Mouse (Mus musculus): ENCODE results near the gene Mtmr2.
A peak's percentile ranks its signal among the peaks of the same experiment; 100 is the strongest.

Gene Mtmr2

GRCm38 (mm10) chr9:13806854-13807253 is 58.6 kb downstream of the Mtmr2 start:
- no peak for DNase-seq (ENCODE audit: low read depth, low spot score)

GRCm38 (mm10) chr9:13807657-13808056 is 59.4 kb downstream of the Mtmr2 start:
- DNase-seq (ENCODE audit: low read depth, low spot score): no peak

GRCm38 (mm10) chr9:13809937-13810336 is 61.7 kb downstream of the Mtmr2 start:
- DNase-seq (ENCODE audit: low read depth, low spot score): no peak

- no peak for DNase-seq (ENCODE audit: low read depth, low spot score)
These were observed 70.2 kb downstream of the Mtmr2 start for GRCm38 (mm10) chr9:13818369-13818768.

- DNase-seq (ENCODE audit: low read depth, low spot score): no peak
These were observed 72.6 kb downstream of the Mtmr2 start for GRCm38 (mm10) chr9:13820774-13821173.

GRCm38 (mm10) chr9:13825896-13826295 is 77.7 kb downstream of the Mtmr2 start:
- DNase-seq (ENCODE audit: low read depth, low spot score): no peak

- peak; percentile 33 for DNase-seq (ENCODE audit: low read depth, low spot score)
These were observed 78.2 kb downstream of the Mtmr2 start for GRCm38 (mm10) chr9:13826391-13826805.

GRCm38 (mm10) chr9:13826832-13827405 is 78.7 kb downstream of the Mtmr2 start, which contains the start of gene Cep57:
TSS of gene Cep57 (minus strand) at chr9:13827107.
- peak; percentile 97 for DNase-seq (ENCODE audit: low read depth, low spot score)

- DNase-seq (ENCODE audit: low read depth, low spot score): peak; percentile 100
These were observed 79.3 kb downstream of the Mtmr2 start, which contains the start of gene Fam76b for GRCm38 (mm10) chr9:13827406-13828086. TSS of gene Fam76b (plus strand) at chr9:13827716.

GRCm38 (mm10) chr9:13828087-13828441 is 79.9 kb downstream of the Mtmr2 start:
- DNase-seq (ENCODE audit: low read depth, low spot score): peak; percentile 32

GRCm38 (mm10) chr9:13835256-13835655 is 87.0 kb downstream of the Mtmr2 start:
- no peak for DNase-seq (ENCODE audit: low read depth, low spot score)

- DNase-seq (ENCODE audit: low read depth, low spot score): no peak
These were observed 88.5 kb downstream of the Mtmr2 start for GRCm38 (mm10) chr9:13836726-13837125.

- no peak for DNase-seq (ENCODE audit: low read depth, low spot score)
These were observed 99.4 kb downstream of the Mtmr2 start for GRCm38 (mm10) chr9:13847591-13847990.

GRCm38 (mm10) chr9:13848481-13849480 is 100.6 kb downstream of the Mtmr2 start:
- DNase-seq (ENCODE audit: low read depth, low spot score): no peak

- DNase-seq (ENCODE audit: low read depth, low spot score): no peak
These were observed 105.7 kb downstream of the Mtmr2 start for GRCm38 (mm10) chr9:13853876-13854275.
